ENCODE assay signal across 8 mouse cellular contexts in the genomic region with DNA sequence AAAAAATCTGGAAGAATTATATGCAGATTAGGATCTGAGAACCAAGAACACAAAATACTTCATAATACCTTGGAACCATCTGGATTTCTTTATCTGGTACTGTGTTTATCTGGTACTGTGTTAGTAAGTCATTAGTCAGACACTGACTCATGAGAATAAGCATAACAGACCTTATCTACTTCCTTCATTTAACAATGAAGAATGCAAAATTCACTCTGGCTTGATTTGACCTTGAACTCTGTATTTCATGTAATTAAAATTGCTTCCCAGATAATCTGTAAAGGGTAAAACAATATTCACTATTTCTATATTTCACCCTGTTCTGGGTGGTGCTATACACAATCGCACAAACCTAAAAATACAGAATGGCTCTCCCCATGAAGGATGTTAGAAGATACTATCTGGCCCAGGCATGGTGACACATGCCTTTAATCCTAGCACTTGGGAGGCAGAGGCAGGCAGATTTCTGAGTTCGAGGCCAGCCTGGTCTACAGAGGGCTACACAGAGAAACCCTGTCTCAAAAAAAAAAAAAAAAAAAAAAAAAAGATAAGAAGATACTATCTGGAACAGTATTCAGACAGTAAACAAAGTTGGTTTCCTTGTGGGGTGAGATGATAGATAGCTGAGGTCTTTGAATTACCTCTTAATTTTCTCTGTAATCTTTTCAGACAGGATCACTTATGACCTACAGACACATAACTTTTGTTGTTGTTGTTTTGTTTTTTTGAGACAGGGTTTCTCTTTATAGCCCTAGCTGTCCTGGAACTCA. TPM values are rescaled to one million over a fixed set of nuclear protein-coding genes. Genes with fewer than 3 reads are reported as not detected.
DNase-seq lines count a peak whose midpoint lies in the region; ATAC-seq and TF ChIP-seq lines count a peak whose summit lies in the region.

No protein-coding gene starts in this region.

- H3K9me3 ChIP-seq in forebrain, postnatal 0 days (ENCODE audit: low read length) = no peaks in the 10 kb centered on the region
- H3K9me3 ChIP-seq in liver, postnatal 0 days (ENCODE audit: low read length) = no peaks in the 10 kb centered on the region

- H3K27ac ChIP-seq in gastrocnemius, adult 2 months = peak overlapping the region; percentile 76
- H3K27ac ChIP-seq in forebrain, postnatal 0 days (ENCODE audit: low read depth, low read length) = no peak overlapping the region
- no peak overlapping the region for H3K27ac ChIP-seq in liver, postnatal 0 days (ENCODE audit: low read depth)

- H3ac ChIP-seq in C2C12 (ENCODE audit: control insufficient read depth, insufficient read length, low read depth) = no peak overlapping the region

- DNase-seq in gastrocnemius, adult 2 months = no peak
- DNase-seq in gastrocnemius, postnatal 25 days = no peak
- DNase-seq in forebrain, postnatal 0 days = no peak
- no peak for DNase-seq in liver, postnatal 0 days
- no peak for DNase-seq in ovary, adult 18-20 months (ENCODE audit: low spot score)
- DNase-seq in right cerebral cortex, postnatal 36 days (ENCODE audit: low spot score in 2 of 2) = no peak
- DNase-seq in spleen, postnatal 10 days (ENCODE audit: low spot score in 2 of 2) = no peak

- peaks cover 19% of the 10 kb centered on the region for H3K79me3 ChIP-seq in C2C12 (ENCODE audit: low read depth)

- peaks cover 31% of the 10 kb centered on the region for H3K36me3 ChIP-seq in C2C12 (ENCODE audit: control insufficient read depth, insufficient read depth)
- peaks cover 21% of the 10 kb centered on the region for H3K36me3 ChIP-seq in forebrain, postnatal 0 days (ENCODE audit: insufficient read depth)
- H3K36me3 ChIP-seq in liver, postnatal 0 days (replicated peaks; ENCODE audit: insufficient read depth, low read length) = peaks cover 17% of the 10 kb centered on the region

- H3K4me1 ChIP-seq in forebrain, postnatal 0 days (ENCODE audit: insufficient read depth) = 0 out of 2 replicates have a peak, but pooled peaks cover 4% of the 10 kb centered on the region
- H3K4me1 ChIP-seq in liver, postnatal 0 days (ENCODE audit: insufficient read depth) = 0 out of 2 replicates have a peak, but pooled peaks cover 5% of the 10 kb centered on the region

- peak overlapping the region; percentile 98 for H3K4me3 ChIP-seq in gastrocnemius, adult 2 months
- no peak overlapping the region for H3K4me3 ChIP-seq in C2C12 (ENCODE audit: insufficient read depth, poor library complexity, severe bottlenecking)
- H3K4me3 ChIP-seq in forebrain, postnatal 0 days (ENCODE audit: low read depth, low read length) = peak overlapping the region; percentile 91
- 0 out of 2 replicates have a peak overlapping the region, but pooled peaks have one; percentile 25 for H3K4me3 ChIP-seq in liver, postnatal 0 days (ENCODE audit: low read depth, low read length)

- peak overlapping the region; percentile 67; the same call in 1 of the 2 replicates for H3K9ac ChIP-seq in forebrain, postnatal 0 days
- H3K9ac ChIP-seq in liver, postnatal 0 days (replicated peaks) = no peak overlapping the region; the same call in 1 of the 2 replicates

- H3K27me3 ChIP-seq in C2C12 (ENCODE audit: control insufficient read depth, insufficient read depth, insufficient read length) = no peaks in the 10 kb centered on the region
- no peaks in the 10 kb centered on the region for H3K27me3 ChIP-seq in forebrain, postnatal 0 days (ENCODE audit: insufficient read depth, low read length)
- no peaks in the 10 kb centered on the region for H3K27me3 ChIP-seq in liver, postnatal 0 days (ENCODE audit: insufficient read depth, low read length)

- peak overlapping the region; percentile 84 for H3K4me2 ChIP-seq in forebrain, postnatal 0 days (ENCODE audit: low read depth)
- H3K4me2 ChIP-seq in liver, postnatal 0 days (ENCODE audit: low read depth, low read length) = peak overlapping the region; percentile 65

- intact Hi-C loops in gastrocnemius, adult 2 months (cut with DNase I) = no loop called here

- peaks cover 28% of the 10 kb centered on the region for H3K79me2 ChIP-seq in C2C12 (ENCODE audit: control insufficient read depth, insufficient read depth)

- ATAC-seq in forebrain, postnatal 0 days = no peak
- no peak for ATAC-seq in liver, postnatal 0 days

- 100% methylated on average over 2 of the region's 2 CpGs for WGBS in forebrain, postnatal 0 days
- 85% methylated on average over 2 of the region's 2 CpGs for WGBS in liver, postnatal 0 days (ENCODE audit: insufficient replicate concordance)

- no peak for TF ChIP-seq EP300 in liver, postnatal 0 days (IDR thresholded peaks at IDR 0.05; ENCODE audit: low read depth)

- no peak for TF ChIP-seq CTCF in gastrocnemius, adult 2 months (IDR thresholded peaks at IDR 0.05)
- no peak for TF ChIP-seq CTCF in C2C12 (IDR thresholded peaks at IDR 0.05; ENCODE audit: control insufficient read depth, insufficient read depth, insufficient read length)
- no peak for TF ChIP-seq CTCF in forebrain, postnatal 0 days (IDR thresholded peaks at IDR 0.05; ENCODE audit: low read depth)
- no peak for TF ChIP-seq CTCF in liver, postnatal 0 days (IDR thresholded peaks at IDR 0.05; ENCODE audit: low read depth)

TF ChIP-seq in C2C12, 6 proteins besides CTCF, POLR2A, EP300 and RAD21:
- TF ChIP-seq FOSL1 (IDR thresholded peaks at IDR 0.05; ENCODE audit: insufficient read depth, low read length, poor library complexity, severe bottlenecking) (peak; percentile 85), CEBPB (IDR thresholded peaks at IDR 0.05; ENCODE audit: low read depth) (no peak), USF1 (IDR thresholded peaks at IDR 0.05; ENCODE audit: low read depth) (no peak), MYOD1 (IDR thresholded peaks at IDR 0.05; ENCODE audit: control insufficient read depth, insufficient read length, low read depth) (no peak), MAX (IDR thresholded peaks at IDR 0.05) (no peak)
TF ChIP-seq in C2C12: peak in this region for 1.

RNA-seq across cellular contexts. Expression of gene 2610507B11Rik, which starts 0.9 kb away (rescaled TPM):
- total RNA-seq in gastrocnemius, adult 2 months (2021) = 100 to 1,000 TPM; 221 to 231 TPM
- total RNA-seq in gastrocnemius, postnatal 25 days (2021) = 100 to 1,000 TPM; 206 to 226 TPM
- polyA plus RNA-seq in C2C12 (2012; fragmentation: generic; extraction: Trizol) = 82.8 TPM
- total RNA-seq in forebrain, postnatal 0 days (2014; rRNA removed) = 58.6 and 70.2 TPM in 2 replicates
- polyA plus RNA-seq in forebrain, postnatal 0 days (2015; fragmentation: Nextera tagmentation; extraction: Ambion mirVana) = 34.6 and 49.4 TPM in 2 replicates
- polyA plus RNA-seq in liver, postnatal 0 days (2015; fragmentation: Nextera tagmentation; extraction: Ambion mirVana) = 29.6 and 32.7 TPM in 2 replicates

RNA-seq across cellular contexts. Expression of gene Supt6, which starts 14.9 kb away (rescaled TPM):
- total RNA-seq in gastrocnemius, adult 2 months (2021) = 10 to 100 TPM; 30.3 to 33.7 TPM
- 10 to 100 TPM; 22.2 to 22.6 TPM for total RNA-seq in gastrocnemius, postnatal 25 days (2021)
- polyA plus RNA-seq in C2C12 (2012; fragmentation: generic; extraction: Trizol) = 33.9 TPM
- total RNA-seq in forebrain, postnatal 0 days (2014; rRNA removed) = 31.8 and 44.1 TPM in 2 replicates
- polyA plus RNA-seq in forebrain, postnatal 0 days (2015; fragmentation: Nextera tagmentation; extraction: Ambion mirVana) = 15.9 and 21.6 TPM in 2 replicates
- polyA plus RNA-seq in liver, postnatal 0 days (2015; fragmentation: Nextera tagmentation; extraction: Ambion mirVana) = 4.7 and 5.5 TPM in 2 replicates

RNA-seq across cellular contexts. Expression of gene Sdf2, which starts 15.1 kb away (rescaled TPM):
- total RNA-seq in gastrocnemius, adult 2 months (2021) = 10 to 100 TPM; 47.3 to 48.0 TPM
- total RNA-seq in gastrocnemius, postnatal 25 days (2021) = 10 to 100 TPM; 37.4 to 47.4 TPM
- 76.8 TPM for polyA plus RNA-seq in C2C12 (2012; fragmentation: generic; extraction: Trizol)
- 76.2 and 76.4 TPM in 2 replicates for total RNA-seq in forebrain, postnatal 0 days (2014; rRNA removed)
- polyA plus RNA-seq in forebrain, postnatal 0 days (2015; fragmentation: Nextera tagmentation; extraction: Ambion mirVana) = 92.1 and 92.8 TPM in 2 replicates
- 35.3 and 35.8 TPM in 2 replicates for polyA plus RNA-seq in liver, postnatal 0 days (2015; fragmentation: Nextera tagmentation; extraction: Ambion mirVana)

RNA-seq across cellular contexts. Expression of gene BC030499, which starts 30.0 kb away (rescaled TPM):
- under 1 TPM; 0.75 to 0.87 TPM for total RNA-seq in gastrocnemius, adult 2 months (2021)
- 1 to 10 TPM in 1 of 2 experiments, under 1 TPM in 1; 0.82 to 1.4 TPM for total RNA-seq in gastrocnemius, postnatal 25 days (2021)
- 0.02 TPM for polyA plus RNA-seq in C2C12 (2012; fragmentation: generic; extraction: Trizol)
- total RNA-seq in forebrain, postnatal 0 days (2014; rRNA removed) = 0.38 and 0.62 TPM in 2 replicates
- not detected in 2 replicates for polyA plus RNA-seq in forebrain, postnatal 0 days (2015; fragmentation: Nextera tagmentation; extraction: Ambion mirVana)
- 0.07 TPM in 1 of 2 replicates, not detected in the other for polyA plus RNA-seq in liver, postnatal 0 days (2015; fragmentation: Nextera tagmentation; extraction: Ambion mirVana)

RNA-seq across cellular contexts. Expression of gene Spag5, which starts 40.7 kb away (rescaled TPM):
- total RNA-seq in gastrocnemius, adult 2 months (2021) = 1 to 10 TPM in 1 of 2 experiments, under 1 TPM in 1; 0.81 to 2.0 TPM
- 1 to 10 TPM; 3.1 to 4.2 TPM for total RNA-seq in gastrocnemius, postnatal 25 days (2021)
- polyA plus RNA-seq in C2C12 (2012; fragmentation: generic; extraction: Trizol) = 33.1 TPM
- total RNA-seq in forebrain, postnatal 0 days (2014; rRNA removed) = 5.7 and 6.5 TPM in 2 replicates
- polyA plus RNA-seq in forebrain, postnatal 0 days (2015; fragmentation: Nextera tagmentation; extraction: Ambion mirVana) = 3.5 and 4.8 TPM in 2 replicates
- polyA plus RNA-seq in liver, postnatal 0 days (2015; fragmentation: Nextera tagmentation; extraction: Ambion mirVana) = 9.8 and 11.4 TPM in 2 replicates
